Mouse (Mus musculus): ENCODE results near the gene Naif1.

- TF ChIP-seq CTCF (IDR thresholded peaks at IDR 0.05) (no peak), EP300 (IDR thresholded peaks at IDR 0.05) (no peak)
Measured at GRCm38 (mm10) chr2:32501754-32502324, 51.6 kb downstream of the Naif1 start.
